Mouse (Mus musculus): ENCODE measurements at regions not wholly inside any gene's neighbourhood (a gene's known extent, or its start where the extent isn't known, plus 50 kb on each side); places are given as distances from the start of the nearest gene placed in this dataset.
A peak's percentile ranks its signal among the peaks of the same experiment; 100 is the strongest.
"Not testable (repeated sequence)": the region's sequence is repeated elsewhere in the genome, so short reads cannot be mapped to it uniquely, and the experiment has no call there.

GRCm38 (mm10) chr7:73600776-73601175, 59.1 kb upstream of the Chd2 start:
- TF ChIP-seq CTCF (IDR thresholded peaks at IDR 0.05; ENCODE audit: borderline replicate concordance, insufficient read depth, low read length) (no peak), POLR2A (IDR thresholded peaks at IDR 0.05; ENCODE audit: low read depth, low read length) (no peak)
- Histone ChIP-seq H3K4me3 (ENCODE audit: insufficient read depth, low read length) (no peak overlapping the region), H3K4me1 (ENCODE audit: control insufficient read depth, insufficient read depth, low read length) (peaks cover 8% of the 10 kb centered on the region), H3K27ac (ENCODE audit: insufficient read depth, low read length) (no peak overlapping the region)

- not testable (repeated sequence) for H3K4me1 ChIP-seq (ENCODE audit: control insufficient read depth, insufficient read depth, low read length); H3K4me3 ChIP-seq (ENCODE audit: insufficient read depth, low read length); H3K27ac ChIP-seq (ENCODE audit: insufficient read depth, low read length)
Observed at GRCm38 (mm10) chr7:73600003-73600385, 58.4 kb upstream of the Chd2 start.

GRCm38 (mm10) chr7:73599354-73600002, 57.8 kb upstream of the Chd2 start:
- H3K27ac ChIP-seq (ENCODE audit: insufficient read depth, low read length), result no peak overlapping the region
- peaks cover 8% of the 10 kb centered on the region for H3K4me1 ChIP-seq (ENCODE audit: control insufficient read depth, insufficient read depth, low read length)
- H3K4me3 ChIP-seq (ENCODE audit: insufficient read depth, low read length), result no peak overlapping the region
- TF ChIP-seq CTCF (IDR thresholded peaks at IDR 0.05; ENCODE audit: borderline replicate concordance, insufficient read depth, low read length), result no peak
- no peak for TF ChIP-seq POLR2A (IDR thresholded peaks at IDR 0.05; ENCODE audit: low read depth, low read length)

- H3K4me1 ChIP-seq (ENCODE audit: control insufficient read depth, insufficient read depth, low read length), result peaks cover 8% of the 10 kb centered on the region
- H3K4me3 ChIP-seq (ENCODE audit: insufficient read depth, low read length), result no peak overlapping the region
- no peak for TF ChIP-seq POLR2A (IDR thresholded peaks at IDR 0.05; ENCODE audit: low read depth, low read length)
- TF ChIP-seq CTCF (IDR thresholded peaks at IDR 0.05; ENCODE audit: borderline replicate concordance, insufficient read depth, low read length), result no peak
- H3K27ac ChIP-seq (ENCODE audit: insufficient read depth, low read length), result no peak overlapping the region
Observed at GRCm38 (mm10) chr7:73597968-73598367, 56.3 kb upstream of the Chd2 start.

- no peak for TF ChIP-seq POLR2A (IDR thresholded peaks at IDR 0.05; ENCODE audit: low read depth, low read length)
- TF ChIP-seq CTCF (IDR thresholded peaks at IDR 0.05; ENCODE audit: borderline replicate concordance, insufficient read depth, low read length), result no peak
- no peak overlapping the region for H3K4me3 ChIP-seq (ENCODE audit: insufficient read depth, low read length)
- H3K4me1 ChIP-seq (ENCODE audit: control insufficient read depth, insufficient read depth, low read length), result peaks cover 8% of the 10 kb centered on the region
- H3K27ac ChIP-seq (ENCODE audit: insufficient read depth, low read length), result peak overlapping the region; percentile 88
Observed at GRCm38 (mm10) chr7:73596866-73597840, 55.5 kb upstream of the Chd2 start.

GRCm38 (mm10) chr7:73596415-73596814, 54.8 kb upstream of the Chd2 start:
- Histone ChIP-seq H3K4me3 (ENCODE audit: insufficient read depth, low read length) (no peak overlapping the region), H3K27ac (ENCODE audit: insufficient read depth, low read length) (peak overlapping the region; percentile 88), H3K4me1 (ENCODE audit: control insufficient read depth, insufficient read depth, low read length) (peaks cover 8% of the 10 kb centered on the region)
- TF ChIP-seq POLR2A (IDR thresholded peaks at IDR 0.05; ENCODE audit: low read depth, low read length) (0 out of 2 replicates have a peak, but pooled peaks have one; percentile 9), CTCF (IDR thresholded peaks at IDR 0.05; ENCODE audit: borderline replicate concordance, insufficient read depth, low read length) (no peak)

GRCm38 (mm10) chr7:73595860-73596259, 54.2 kb upstream of the Chd2 start:
- Histone ChIP-seq H3K27ac (ENCODE audit: insufficient read depth, low read length) (peak overlapping the region; percentile 88), H3K4me3 (ENCODE audit: insufficient read depth, low read length) (no peak overlapping the region), H3K4me1 (ENCODE audit: control insufficient read depth, insufficient read depth, low read length) (peaks cover 8% of the 10 kb centered on the region)
- TF ChIP-seq POLR2A (IDR thresholded peaks at IDR 0.05; ENCODE audit: low read depth, low read length) (peak; percentile 56; the same call in 1 of the 2 replicates), CTCF (IDR thresholded peaks at IDR 0.05; ENCODE audit: borderline replicate concordance, insufficient read depth, low read length) (no peak)

GRCm38 (mm10) chr7:73595140-73595825, 53.7 kb upstream of the Chd2 start:
- TF ChIP-seq POLR2A (IDR thresholded peaks at IDR 0.05; ENCODE audit: low read depth, low read length) (peak; percentile 38), CTCF (IDR thresholded peaks at IDR 0.05; ENCODE audit: borderline replicate concordance, insufficient read depth, low read length) (no peak)
- H3K27ac ChIP-seq (ENCODE audit: insufficient read depth, low read length), result peak overlapping the region; percentile 97
- no peak overlapping the region for H3K4me3 ChIP-seq (ENCODE audit: insufficient read depth, low read length)
- peaks cover 8% of the 10 kb centered on the region for H3K4me1 ChIP-seq (ENCODE audit: control insufficient read depth, insufficient read depth, low read length)

GRCm38 (mm10) chr7:73594492-73595139, 53.0 kb upstream of the Chd2 start:
- Histone ChIP-seq H3K4me1 (ENCODE audit: control insufficient read depth, insufficient read depth, low read length) (peaks cover 8% of the 10 kb centered on the region), H3K27ac (ENCODE audit: insufficient read depth, low read length) (peak overlapping the region; percentile 97), H3K4me3 (ENCODE audit: insufficient read depth, low read length) (0 out of 2 replicates have a peak overlapping the region, but pooled peaks have one; percentile 25)
- no peak for TF ChIP-seq CTCF (IDR thresholded peaks at IDR 0.05; ENCODE audit: borderline replicate concordance, insufficient read depth, low read length)
- peak; percentile 51; the same call in 1 of the 2 replicates for TF ChIP-seq POLR2A (IDR thresholded peaks at IDR 0.05; ENCODE audit: low read depth, low read length)
